26 mouse cellular contexts compared by ENCODE assay signal in genomic region chr5:91860489-91860888, GRCm38 (mm10).
"Had no signal": no experiment of that assay in that cellular context is flagged by ENCODE, and none has a peak within 500 bp of the region (broad histone marks: within the 10 kb centered on the region; RNA-seq: fewer than 3 reads in every experiment).

No protein-coding gene starts in this region.

- DNase-seq: gastrocnemius, postnatal 14 days; gastrocnemius, postnatal 36 days; heart, adult 18-20 months; heart, postnatal 14 days; heart, postnatal 36 days; kidney, adult 11 months; kidney, adult 2 months; kidney, adult 9 months; kidney, postnatal 14 days; kidney, postnatal 36 days; layer of hippocampus, adult 9-11 months; liver; liver, embryonic 13.5 days had no signal

- H3K9me3 ChIP-seq: heart, embryonic 13.5 days; heart, embryonic 15.5 days; hindbrain, embryonic 13.5 days; hindbrain, embryonic 15.5 days; kidney, embryonic 15.5 days; limb, embryonic 10.5 days; limb, embryonic 12.5 days; liver, embryonic 13.5 days had no signal

- H3K9ac ChIP-seq: heart, embryonic 13.5 days; heart, embryonic 15.5 days; hindbrain, embryonic 13.5 days; hindbrain, embryonic 15.5 days; kidney, embryonic 15.5 days; limb, embryonic 12.5 days; liver, embryonic 13.5 days had no signal

- H3K27me3 ChIP-seq: heart, embryonic 13.5 days; heart, embryonic 15.5 days; hindbrain, embryonic 13.5 days; hindbrain, embryonic 15.5 days; kidney, embryonic 15.5 days; limb, embryonic 12.5 days; liver, embryonic 13.5 days had no signal

- H3K4me2 ChIP-seq: heart, embryonic 11.5 days; heart, embryonic 13.5 days; heart, embryonic 15.5 days; hindbrain, embryonic 13.5 days; hindbrain, embryonic 15.5 days; kidney, embryonic 15.5 days; limb, embryonic 12.5 days; liver, embryonic 11.5 days; liver, embryonic 13.5 days had no signal

- H3K4me1 ChIP-seq: heart, embryonic 13.5 days; heart, embryonic 15.5 days; hindbrain, embryonic 13.5 days; hindbrain, embryonic 15.5 days; kidney, embryonic 15.5 days; limb, embryonic 10.5 days; limb, embryonic 12.5 days had no signal

- H3K4me3 ChIP-seq: heart, embryonic 13.5 days; heart, embryonic 15.5 days; hindbrain, embryonic 13.5 days; hindbrain, embryonic 15.5 days; kidney, embryonic 15.5 days; left cerebral cortex, adult 2 months; limb, embryonic 10.5 days; limb, embryonic 12.5 days; liver, embryonic 13.5 days had no signal

- H3K27ac ChIP-seq: heart, embryonic 13.5 days; heart, embryonic 15.5 days; hindbrain, embryonic 13.5 days; hindbrain, embryonic 15.5 days; hindbrain, postnatal 0 days; kidney, embryonic 15.5 days; kidney, postnatal 0 days; left cerebral cortex, adult 2 months; limb, embryonic 10.5 days; limb, embryonic 12.5 days; liver, embryonic 13.5 days had no signal

- H3K36me3 ChIP-seq: heart, embryonic 13.5 days; heart, embryonic 15.5 days; hindbrain, embryonic 13.5 days; hindbrain, embryonic 15.5 days; kidney, embryonic 15.5 days; limb, embryonic 10.5 days; limb, embryonic 12.5 days; liver, embryonic 13.5 days had no signal

- ATAC-seq: hindbrain, postnatal 0 days; intestine, embryonic 16.5 days had no signal
